Mouse (Mus musculus): ENCODE data around the gene Zfp446.

DNA sequence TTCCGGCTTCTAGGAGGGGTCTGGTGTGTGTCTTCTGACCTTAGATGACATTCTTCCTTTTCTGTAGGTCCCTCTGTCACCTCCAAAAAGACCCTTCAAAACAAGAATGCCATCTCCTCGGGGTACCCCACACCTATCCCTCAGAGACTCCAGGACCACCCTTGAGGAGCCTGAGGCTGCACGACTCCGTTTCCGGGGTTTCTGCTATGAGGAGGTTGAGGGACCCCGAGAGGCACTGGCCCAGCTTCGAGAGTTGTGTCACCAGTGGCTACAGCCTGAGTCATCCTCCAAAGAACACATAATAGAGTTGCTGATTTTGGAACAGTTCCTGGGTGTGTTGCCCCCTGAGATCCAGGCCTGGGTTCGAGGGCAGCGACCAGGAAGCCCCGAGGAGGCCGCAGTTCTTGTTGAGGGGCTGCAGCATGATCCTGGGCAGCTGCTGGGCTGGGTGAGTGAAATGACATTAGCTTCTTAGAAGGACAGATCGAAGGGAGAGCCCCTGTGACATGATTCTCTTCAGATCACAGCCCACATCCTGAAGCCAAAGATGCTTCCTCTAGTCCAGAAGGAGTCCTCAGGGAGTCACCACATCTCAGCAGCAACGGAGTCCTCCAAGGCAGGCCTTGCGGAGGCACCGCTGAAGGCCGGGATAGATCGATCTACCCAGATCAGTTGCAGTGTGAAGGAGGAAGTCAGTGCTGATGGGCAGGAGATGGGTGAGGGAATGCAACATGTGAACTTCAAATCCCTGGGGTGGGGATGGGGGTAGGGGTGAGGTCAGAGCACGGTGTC is 1.5 kb downstream of the Zfp446 start:
- TF ChIP-seq POLR2A (IDR thresholded peaks at IDR 0.05; ENCODE audit: borderline replicate concordance, insufficient read depth, low read length) = no peak
- no peak for TF ChIP-seq CTCF (IDR thresholded peaks at IDR 0.05; ENCODE audit: borderline replicate concordance, insufficient read depth, low read depth, low read length)
